Comparison of ENCODE assay signal across 8 mouse cellular contexts in genomic region chr10:79780664-79781015, GRCm38 (mm10). TPM values are rescaled to one million over a fixed set of nuclear protein-coding genes. Genes with fewer than 3 reads are reported as not detected.
DNase-seq lines count a peak whose midpoint lies in the region; ATAC-seq and TF ChIP-seq lines count a peak whose summit lies in the region.

No protein-coding gene starts in this region.

- H3K27ac ChIP-seq in heart, embryonic 12.5 days (ENCODE audit: poor library complexity, severe bottlenecking): no peak overlapping the region
- H3K27ac ChIP-seq in ES-Bruce4 (ENCODE audit: insufficient read depth, low read length): no peak overlapping the region
- H3K27ac ChIP-seq in embryonic facial prominence, embryonic 14.5 days (replicated peaks; ENCODE audit: low read depth, low read length): no peak overlapping the region
- 0 out of 2 replicates have a peak overlapping the region, but pooled peaks have one; percentile 30 for H3K27ac ChIP-seq in midbrain, embryonic 12.5 days (replicated peaks)

- DNase-seq in heart, adult 9 months (ENCODE audit: low spot score in 2 of 2): no peak
- no peak for DNase-seq in embryonic facial prominence, embryonic 14.5 days (ENCODE audit: low spot score)
- DNase-seq in kidney, postnatal 10 days: peak; percentile 87
- DNase-seq in ovary, adult 18-20 months (ENCODE audit: low spot score): no peak
- DNase-seq in urinary bladder, postnatal 10 days (ENCODE audit: low spot score): no peak

- peaks cover 35% of the 10 kb centered on the region for H3K4me1 ChIP-seq in heart, embryonic 12.5 days (replicated peaks)
- no peaks in the 10 kb centered on the region for H3K4me1 ChIP-seq in ES-Bruce4 (ENCODE audit: control insufficient read depth, insufficient read depth, low read length)
- H3K4me1 ChIP-seq in embryonic facial prominence, embryonic 14.5 days (ENCODE audit: control insufficient read depth, insufficient read depth, low read length): peaks cover 23% of the 10 kb centered on the region; the same call in 1 of the 2 replicates
- H3K4me1 ChIP-seq in midbrain, embryonic 12.5 days: peaks cover 33% of the 10 kb centered on the region

- peak overlapping the region; percentile 83 for H3K4me2 ChIP-seq in heart, embryonic 12.5 days
- peak overlapping the region; percentile 82 for H3K4me2 ChIP-seq in embryonic facial prominence, embryonic 14.5 days (ENCODE audit: low read depth, low read length)
- peak overlapping the region; percentile 68 for H3K4me2 ChIP-seq in midbrain, embryonic 12.5 days (replicated peaks)

- no peak overlapping the region for H3K9ac ChIP-seq in heart, embryonic 12.5 days
- H3K9ac ChIP-seq in ES-Bruce4 (ENCODE audit: low read depth, poor library complexity, severe bottlenecking): no peak overlapping the region
- H3K9ac ChIP-seq in embryonic facial prominence, embryonic 14.5 days (ENCODE audit: low read depth, low read length): peak overlapping the region; percentile 48; the same call in 1 of the 2 replicates
- H3K9ac ChIP-seq in midbrain, embryonic 12.5 days (replicated peaks): no peak overlapping the region; the same call in 1 of the 2 replicates

- peak; percentile 42; the same call in 1 of the 2 replicates for ATAC-seq in heart, embryonic 12.5 days (ENCODE audit: insufficient number of reproducible peaks, low FRiP score)
- ATAC-seq in embryonic facial prominence, embryonic 14.5 days (ENCODE audit: low read depth): peak; percentile 74
- ATAC-seq in midbrain, embryonic 12.5 days (ENCODE audit: low FRiP score, low read depth): no peak

- no peak for TF ChIP-seq POLR2A in ES-Bruce4 (IDR thresholded peaks at IDR 0.05; ENCODE audit: insufficient read depth, low read length)

- TF ChIP-seq CTCF in ES-Bruce4 (IDR thresholded peaks at IDR 0.05; ENCODE audit: low read depth, low read length): no peak

- WGBS in heart, embryonic 12.5 days: 3% methylated on average over 13 of the region's 13 CpGs
- 3% methylated on average over 12 of the region's 13 CpGs for WGBS in embryonic facial prominence, embryonic 14.5 days
- WGBS in midbrain, embryonic 12.5 days: 1% methylated on average over 13 of the region's 13 CpGs

- H3K9me3 ChIP-seq in heart, embryonic 12.5 days (replicated peaks): no peaks in the 10 kb centered on the region
- no peaks in the 10 kb centered on the region for H3K9me3 ChIP-seq in ES-Bruce4 (replicated peaks; ENCODE audit: control insufficient read depth, insufficient read depth, low read length, poor library complexity, severe bottlenecking)
- no peaks in the 10 kb centered on the region for H3K9me3 ChIP-seq in embryonic facial prominence, embryonic 14.5 days (ENCODE audit: control insufficient read depth, low read length)
- no peaks in the 10 kb centered on the region for H3K9me3 ChIP-seq in midbrain, embryonic 12.5 days

- TF ChIP-seq EP300 in ES-Bruce4 (IDR thresholded peaks at IDR 0.05; ENCODE audit: insufficient read depth, low read depth, low read length): no peak

- no peaks in the 10 kb centered on the region for H3K36me3 ChIP-seq in heart, embryonic 12.5 days
- no peaks in the 10 kb centered on the region for H3K36me3 ChIP-seq in ES-Bruce4 (ENCODE audit: control insufficient read depth, insufficient read depth, low read length, poor library complexity, severe bottlenecking)
- H3K36me3 ChIP-seq in embryonic facial prominence, embryonic 14.5 days (ENCODE audit: control insufficient read depth, insufficient read depth, low read length): no peaks in the 10 kb centered on the region
- H3K36me3 ChIP-seq in midbrain, embryonic 12.5 days: no peaks in the 10 kb centered on the region

- peaks cover 59% of the 10 kb centered on the region for H3K27me3 ChIP-seq in heart, embryonic 12.5 days (replicated peaks)
- no peaks in the 10 kb centered on the region for H3K27me3 ChIP-seq in ES-Bruce4 (ENCODE audit: control insufficient read depth, insufficient read depth, low read length, poor library complexity, severe bottlenecking)
- peaks cover 19% of the 10 kb centered on the region; the same call in 1 of the 2 replicates for H3K27me3 ChIP-seq in embryonic facial prominence, embryonic 14.5 days (replicated peaks; ENCODE audit: control insufficient read depth, insufficient read depth, low read length)
- peaks cover 90% of the 10 kb centered on the region for H3K27me3 ChIP-seq in midbrain, embryonic 12.5 days

- H3K4me3 ChIP-seq in heart, embryonic 12.5 days: peak overlapping the region; percentile 49
- peak overlapping the region; percentile 73 for H3K4me3 ChIP-seq in ES-Bruce4 (ENCODE audit: low read depth, low read length)
- H3K4me3 ChIP-seq in embryonic facial prominence, embryonic 14.5 days (ENCODE audit: low read depth, low read length): peak overlapping the region; percentile 45
- peak overlapping the region; percentile 43 for H3K4me3 ChIP-seq in midbrain, embryonic 12.5 days

RNA-seq across cellular contexts. Expression of gene Fstl3, which starts 3.6 kb away (rescaled TPM):
- 21.1 and 21.9 TPM in 2 replicates for polyA plus RNA-seq in heart, embryonic 12.5 days (2016; fragmentation: Nextera tagmentation; extraction: Ambion mirVana)
- polyA plus RNA-seq in ES-Bruce4 (2011; ENCODE audit: insufficient read depth, insufficient read length, low read depth, missing spikeins): 7.7 TPM in 2 replicates
- 8.3 and 10.7 TPM in 2 replicates for polyA plus RNA-seq in embryonic facial prominence, embryonic 14.5 days (2014; fragmentation: Nextera tagmentation; extraction: Ambion mirVana)
- 1.0 and 1.6 TPM in 2 replicates for polyA plus RNA-seq in midbrain, embryonic 12.5 days (2016; fragmentation: Nextera tagmentation; extraction: Ambion mirVana)

RNA-seq across cellular contexts. Expression of gene Prss57, which starts 10.1 kb away (rescaled TPM):
- 0.24 TPM in 1 of 2 replicates, not detected in the other for polyA plus RNA-seq in heart, embryonic 12.5 days (2016; fragmentation: Nextera tagmentation; extraction: Ambion mirVana)
- not detected in 2 replicates for polyA plus RNA-seq in ES-Bruce4 (2011; ENCODE audit: insufficient read depth, insufficient read length, low read depth, missing spikeins)
- polyA plus RNA-seq in embryonic facial prominence, embryonic 14.5 days (2014; fragmentation: Nextera tagmentation; extraction: Ambion mirVana): 0.16 TPM in 1 of 2 replicates, not detected in the other
- 0.27 TPM in 1 of 2 replicates, not detected in the other for polyA plus RNA-seq in midbrain, embryonic 12.5 days (2016; fragmentation: Nextera tagmentation; extraction: Ambion mirVana)

RNA-seq across cellular contexts. Expression of gene Palm, which starts 12.7 kb away (rescaled TPM):
- 72.4 and 80.8 TPM in 2 replicates for polyA plus RNA-seq in heart, embryonic 12.5 days (2016; fragmentation: Nextera tagmentation; extraction: Ambion mirVana)
- polyA plus RNA-seq in ES-Bruce4 (2011; ENCODE audit: insufficient read depth, insufficient read length, low read depth, missing spikeins): 53.3 and 53.7 TPM in 2 replicates
- 62.5 and 75.4 TPM in 2 replicates for polyA plus RNA-seq in embryonic facial prominence, embryonic 14.5 days (2014; fragmentation: Nextera tagmentation; extraction: Ambion mirVana)
- polyA plus RNA-seq in midbrain, embryonic 12.5 days (2016; fragmentation: Nextera tagmentation; extraction: Ambion mirVana): 198 and 204 TPM in 2 replicates

RNA-seq across cellular contexts. Expression of gene Rnf126, which starts 13.9 kb away (rescaled TPM):
- 78.7 and 78.9 TPM in 2 replicates for polyA plus RNA-seq in heart, embryonic 12.5 days (2016; fragmentation: Nextera tagmentation; extraction: Ambion mirVana)
- polyA plus RNA-seq in ES-Bruce4 (2011; ENCODE audit: insufficient read depth, insufficient read length, low read depth, missing spikeins): 49.6 and 61.5 TPM in 2 replicates
- 77.5 and 78.9 TPM in 2 replicates for polyA plus RNA-seq in embryonic facial prominence, embryonic 14.5 days (2014; fragmentation: Nextera tagmentation; extraction: Ambion mirVana)
- polyA plus RNA-seq in midbrain, embryonic 12.5 days (2016; fragmentation: Nextera tagmentation; extraction: Ambion mirVana): 98.8 and 104 TPM in 2 replicates

RNA-seq across cellular contexts. Expression of gene Fgf22, which starts 25.8 kb away (rescaled TPM):
- 0.22 and 0.38 TPM in 2 replicates for polyA plus RNA-seq in heart, embryonic 12.5 days (2016; fragmentation: Nextera tagmentation; extraction: Ambion mirVana)
- polyA plus RNA-seq in ES-Bruce4 (2011; ENCODE audit: insufficient read depth, insufficient read length, low read depth, missing spikeins): 1.0 and 1.2 TPM in 2 replicates
- 0.35 and 0.38 TPM in 2 replicates for polyA plus RNA-seq in embryonic facial prominence, embryonic 14.5 days (2014; fragmentation: Nextera tagmentation; extraction: Ambion mirVana)
- polyA plus RNA-seq in midbrain, embryonic 12.5 days (2016; fragmentation: Nextera tagmentation; extraction: Ambion mirVana): 0.48 and 0.55 TPM in 2 replicates
